Mouse (Mus musculus) CD4-positive, CD25-positive, alpha-beta regulatory T cell, adult 2 months (primary cell): ENCODE data around the gene 4930550L24Rik.

Experiments
- DNase-seq: peaks from one replicate; pipeline ENCODE4 v3.0.0-alpha.2; 2012; ENCODE audit warnings: low read depth, low spot score

The 4930550L24Rik gene

DNA sequence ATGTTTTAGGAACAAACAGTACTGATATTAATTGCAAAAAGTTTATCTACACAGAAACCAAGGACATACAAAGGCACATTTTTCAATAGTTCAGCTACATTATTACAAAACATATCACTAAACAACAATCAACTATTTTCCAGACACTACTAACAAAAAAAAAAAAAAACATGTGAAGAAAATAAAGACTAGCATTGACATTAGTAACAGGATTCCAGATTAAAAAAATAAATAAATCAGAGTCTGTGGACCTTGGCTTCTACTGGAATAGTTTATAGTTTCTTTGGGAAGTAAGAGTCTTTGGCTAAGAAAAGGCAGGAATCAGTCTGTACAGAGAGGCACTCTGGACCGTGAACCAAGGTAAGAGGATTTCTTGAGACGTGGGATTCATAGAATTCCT, at the start of gene 4930550L24Rik:
4930550L24Rik (plus strand) TSS at position 301 of the 400 bp plus-strand sequence.
- no peak for DNase-seq

GRCm38 (mm10) chrX:58900753-58901152, 8.4 kb upstream of the 4930550L24Rik start:
- no peak for DNase-seq

GRCm38 (mm10) chrX:58967969-58968368, 58.8 kb downstream of the 4930550L24Rik start:
- DNase-seq: no peak
